Mouse (Mus musculus): ENCODE data around the gene Filip1l.

The Filip1l gene

DNA sequence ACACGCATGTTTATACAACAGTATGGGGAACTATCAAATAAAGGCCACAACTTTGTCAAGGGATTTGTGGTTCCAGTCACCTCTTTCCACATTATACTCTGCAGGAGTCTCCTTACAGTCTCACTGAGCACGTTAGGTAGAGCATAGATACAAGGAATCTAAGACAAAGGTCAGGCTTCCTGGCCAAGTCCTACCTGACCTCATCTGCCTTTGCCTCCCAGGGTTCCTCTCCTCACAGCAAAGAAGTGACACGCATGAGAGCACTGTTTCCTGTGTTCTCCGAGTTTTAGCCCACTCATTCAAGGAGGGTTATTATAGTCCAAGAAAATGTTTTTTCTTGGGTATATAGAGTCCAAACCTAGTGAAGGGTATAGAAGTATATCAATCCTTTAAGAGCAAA is 202.8 kb downstream of the Filip1l start:
- in situ Hi-C loops (cut with MboI, MseI) = no loop called here

DNA sequence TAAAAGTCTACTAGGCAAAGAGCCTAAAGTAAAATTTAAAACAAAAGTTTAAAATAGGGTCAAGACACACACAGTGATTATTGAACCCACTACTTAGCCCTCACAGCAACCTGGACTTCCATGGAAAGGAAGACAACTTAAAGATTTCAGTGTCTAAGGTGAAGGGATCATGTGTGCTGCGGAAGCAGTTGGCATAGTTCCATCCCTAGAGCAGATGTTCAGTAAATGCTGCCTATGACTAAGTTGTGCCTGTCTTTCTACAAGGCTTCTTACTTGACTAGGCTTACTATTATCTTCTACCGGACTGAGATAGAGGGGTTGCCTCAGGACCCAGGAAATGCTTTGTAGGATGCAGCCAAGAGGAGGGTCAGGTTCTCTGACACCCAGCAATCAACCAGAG is 203.4 kb downstream of the Filip1l start:
- in situ Hi-C loops (cut with MboI, MseI) = no loop called here

DNA sequence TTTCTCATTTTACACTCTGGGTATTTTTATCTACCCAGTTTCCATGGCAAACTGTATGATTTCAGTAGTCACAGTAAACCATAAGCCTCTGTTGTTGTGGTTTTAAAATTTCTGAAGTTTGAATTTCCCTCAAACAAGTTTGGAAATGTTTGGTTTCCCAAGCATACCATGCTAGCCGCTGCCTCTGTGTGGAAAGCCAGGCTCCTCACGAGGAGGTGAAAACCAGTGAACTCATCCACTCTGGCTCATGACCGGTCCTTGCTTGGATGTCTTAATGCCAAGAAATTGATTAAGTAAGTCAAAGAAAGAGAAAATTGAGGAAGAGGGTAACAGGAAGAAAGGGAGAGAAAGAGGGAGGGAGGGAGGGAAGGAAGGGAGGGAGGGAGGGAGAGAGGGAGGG is 205.4 kb downstream of the Filip1l start:
- in situ Hi-C loops (cut with MboI, MseI) = no loop called here

DNA sequence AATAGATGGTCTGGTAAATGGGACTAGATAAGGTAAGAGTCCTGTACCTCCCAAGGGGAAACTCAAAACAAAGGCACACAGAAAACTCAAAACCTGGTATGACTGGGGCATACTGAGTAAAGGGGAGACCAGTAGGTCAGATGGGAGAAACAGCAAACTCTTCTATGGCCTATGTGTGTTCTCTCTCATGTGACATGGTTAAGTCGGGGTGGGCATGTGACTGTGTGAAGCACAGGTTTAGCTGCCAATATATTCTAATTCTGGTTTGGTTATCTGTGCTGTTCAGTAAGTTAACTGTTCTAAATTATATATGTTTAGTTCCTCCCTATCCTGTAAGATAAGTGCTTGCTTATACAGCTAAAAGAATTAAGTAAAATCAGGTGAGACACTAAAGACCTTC is 207.3 kb downstream of the Filip1l start:
- in situ Hi-C loops (cut with MboI, MseI) = no loop called here

DNA sequence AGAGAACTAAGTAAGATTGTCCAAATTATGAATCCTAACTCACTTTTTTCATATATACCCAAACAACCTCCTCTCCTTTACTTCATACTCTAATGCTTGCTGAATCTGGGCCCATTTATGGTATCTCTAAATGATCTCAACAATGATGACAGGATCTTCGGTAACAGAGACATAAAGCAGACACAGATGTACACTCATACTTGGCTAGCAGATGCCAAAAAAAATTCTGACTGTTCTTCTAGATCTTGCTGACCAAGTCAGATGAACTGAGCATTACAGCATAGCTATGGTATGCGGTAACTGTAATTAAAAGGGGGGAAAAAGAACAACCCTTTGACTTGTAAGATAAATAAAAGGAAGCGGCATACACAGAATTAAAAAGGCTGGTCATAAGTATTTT is 210.6 kb downstream of the Filip1l start:
- in situ Hi-C loops (cut with MboI, MseI) = no loop called here

DNA sequence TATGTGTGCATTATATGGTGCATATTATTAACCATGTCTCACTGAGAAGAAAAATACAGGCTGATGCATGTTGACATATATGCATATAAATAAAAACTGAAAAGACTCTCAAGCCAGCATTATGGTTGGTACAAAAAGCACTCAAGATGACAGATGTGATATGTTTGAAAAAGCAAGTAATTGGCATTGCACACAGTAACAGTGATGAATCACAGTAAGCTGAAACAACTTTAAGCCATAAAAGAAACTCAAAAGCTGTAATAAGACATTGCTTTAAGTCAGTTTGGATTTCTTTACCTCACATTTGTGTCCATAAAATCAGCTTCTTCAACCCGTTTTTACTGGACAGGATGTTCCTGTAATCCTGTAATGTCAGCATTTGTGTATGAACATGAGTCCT is 211.9 kb downstream of the Filip1l start:
- in situ Hi-C loops (cut with MboI, MseI) = no loop called here

DNA sequence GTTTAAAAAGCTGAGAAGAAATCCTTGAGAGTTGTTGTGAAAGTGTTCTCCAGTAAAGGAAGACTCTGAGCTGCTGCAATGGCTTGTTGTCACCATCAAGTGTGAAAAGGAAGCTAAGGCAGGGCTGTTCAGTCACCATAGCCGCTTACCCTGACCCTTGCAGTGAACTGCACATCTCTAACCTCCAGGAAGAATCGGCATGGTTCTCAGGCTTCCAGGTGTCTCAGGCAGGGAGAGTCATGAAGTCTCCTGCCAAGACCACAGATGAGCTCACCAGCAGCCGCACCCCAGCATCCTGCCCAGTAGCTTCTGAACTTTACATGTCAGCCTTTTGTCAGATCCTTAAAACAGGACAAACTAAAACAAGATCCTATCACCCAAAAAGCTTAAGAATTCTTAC is 213.3 kb downstream of the Filip1l start:
- in situ Hi-C loops (cut with MboI, MseI) = no loop called here

DNA sequence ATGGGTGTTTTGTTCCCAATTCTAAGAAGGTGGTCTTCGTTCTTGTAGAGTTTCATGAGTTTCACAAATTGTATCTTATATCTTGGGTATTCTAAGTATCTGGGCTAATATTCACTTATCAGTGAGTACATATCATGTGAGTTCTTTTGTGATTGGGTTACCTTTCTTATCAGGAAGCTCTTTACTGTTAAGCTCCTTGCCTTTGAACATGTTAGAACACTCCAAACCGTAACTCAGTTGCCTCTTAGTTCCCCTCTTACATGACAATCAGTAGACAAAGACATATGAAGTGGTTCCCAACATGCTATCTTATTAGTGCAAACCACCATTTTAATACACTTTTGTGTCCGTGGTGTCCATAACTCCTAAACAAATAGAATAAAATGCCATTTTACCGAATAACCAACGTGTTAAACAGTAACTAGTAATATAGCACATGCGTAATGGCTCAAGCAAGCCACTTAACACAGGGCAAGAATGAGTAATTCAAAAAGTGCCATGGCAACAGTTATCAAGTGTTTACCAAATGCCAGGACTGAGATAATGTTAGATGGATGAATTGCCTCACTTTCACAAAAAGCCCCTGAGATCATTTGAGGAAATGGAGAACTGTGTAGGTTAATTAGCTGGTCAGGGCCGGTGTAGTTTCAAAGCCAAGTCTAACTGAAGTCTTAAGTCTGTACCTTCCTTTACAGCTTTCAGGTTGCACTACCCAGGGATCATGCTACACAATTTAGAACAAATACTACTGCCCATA is 215.9 kb downstream of the Filip1l start:
- in situ Hi-C loops (cut with MboI, MseI) = no loop called here

DNA sequence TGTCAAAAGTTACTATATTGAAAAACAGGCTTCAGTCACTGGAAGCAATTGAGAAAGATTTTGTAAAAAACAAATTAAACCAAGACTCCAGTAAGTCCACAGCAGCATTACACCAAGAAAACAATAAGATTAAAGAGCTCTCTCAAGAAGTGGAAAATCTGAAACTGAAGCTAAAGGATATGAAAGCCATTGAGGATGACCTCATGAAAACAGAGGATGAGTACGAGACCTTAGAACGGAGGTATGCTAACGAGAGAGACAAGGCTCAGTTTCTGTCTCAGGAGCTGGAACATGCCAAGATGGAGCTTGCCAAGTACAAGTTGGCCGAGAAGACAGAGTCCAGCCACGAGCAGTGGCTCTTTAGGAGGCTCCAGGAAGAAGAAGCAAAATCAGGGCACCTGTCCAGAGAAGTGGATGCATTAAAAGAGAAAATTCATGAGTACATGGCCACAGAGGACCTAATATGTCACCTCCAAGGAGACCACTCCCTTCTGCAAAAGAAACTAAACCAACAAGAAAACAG is 218.0 kb downstream of the Filip1l start:
- in situ Hi-C loops (cut with MboI, MseI) = loop anchor here in 1 of 2 experiments (5.0 kb wide), 1 partner anchor 74 kb away; no protein-coding TSS in a partner anchor

DNA sequence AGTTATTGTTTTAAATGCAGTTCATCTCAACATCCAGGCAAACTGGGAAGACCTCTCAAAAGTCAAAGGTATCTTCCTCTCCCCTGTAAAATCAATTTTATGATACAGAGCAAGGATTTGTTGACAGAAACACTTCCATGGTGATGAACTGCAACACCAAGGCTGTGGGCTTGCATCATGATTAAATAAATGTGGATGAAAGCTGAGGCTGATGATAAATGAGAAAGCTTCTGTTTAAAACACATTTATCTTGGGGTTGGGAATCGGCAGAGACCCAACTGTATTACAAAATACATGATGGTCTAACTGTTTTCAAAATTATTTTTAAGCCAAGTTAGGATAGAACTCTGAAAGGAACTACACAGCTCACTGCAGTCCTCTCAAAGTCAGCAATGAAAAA is 220.9 kb downstream of the Filip1l start:
- in situ Hi-C loops (cut with MboI, MseI) = loop anchor here in 1 of 2 experiments (5.0 kb wide), 1 partner anchor 77 kb away; no protein-coding TSS in a partner anchor

DNA sequence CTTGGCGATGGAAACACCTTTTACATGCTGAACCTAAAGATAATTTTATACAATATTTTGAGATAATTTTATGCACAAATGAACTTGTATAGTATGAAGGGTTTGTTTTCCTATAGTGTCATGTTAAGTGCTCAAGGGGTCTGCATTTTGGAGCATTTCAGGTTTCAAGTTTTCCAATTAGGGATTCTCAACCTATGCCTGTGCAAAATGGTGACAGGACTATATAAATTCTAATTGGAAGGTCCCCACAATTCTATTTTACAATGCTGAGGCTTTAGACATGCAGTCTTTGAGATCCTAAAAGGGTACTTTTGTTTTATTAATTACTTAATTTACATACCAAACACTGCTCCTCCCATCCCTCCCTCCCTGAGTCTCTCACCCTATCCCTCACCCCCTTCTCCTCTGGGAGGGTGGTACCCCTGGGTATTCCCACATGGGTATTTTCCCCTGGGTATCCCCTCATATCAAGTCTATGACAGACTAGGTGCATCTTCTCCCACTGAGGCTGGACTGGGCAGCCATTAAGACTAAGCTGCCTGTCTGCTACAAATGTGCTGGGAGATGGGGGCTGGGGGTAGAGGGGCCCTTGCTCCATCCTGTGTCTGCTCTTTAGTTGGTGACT is 223.0 kb downstream of the Filip1l start:
- in situ Hi-C loops (cut with MboI, MseI) = no loop called here

DNA sequence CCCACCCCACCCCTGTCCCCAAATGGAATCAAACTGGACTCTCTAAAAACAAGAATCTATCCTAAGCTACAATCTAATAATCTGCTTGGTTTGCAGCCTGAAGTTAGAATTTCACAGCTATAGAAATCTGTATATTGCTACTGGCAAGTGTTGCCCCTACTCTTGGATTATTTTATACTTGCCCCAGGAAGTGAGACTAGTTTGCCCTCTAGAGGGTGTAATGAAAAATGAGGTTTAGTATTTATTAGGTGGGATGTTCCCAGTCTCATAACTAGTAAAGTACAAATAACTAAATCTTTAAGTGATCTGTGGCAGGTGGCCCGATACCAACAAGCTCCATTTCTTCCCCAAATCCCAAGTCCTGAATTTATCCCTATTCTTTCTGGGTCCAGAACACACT is 224.6 kb downstream of the Filip1l start:
- in situ Hi-C loops (cut with MboI, MseI) = no loop called here

DNA sequence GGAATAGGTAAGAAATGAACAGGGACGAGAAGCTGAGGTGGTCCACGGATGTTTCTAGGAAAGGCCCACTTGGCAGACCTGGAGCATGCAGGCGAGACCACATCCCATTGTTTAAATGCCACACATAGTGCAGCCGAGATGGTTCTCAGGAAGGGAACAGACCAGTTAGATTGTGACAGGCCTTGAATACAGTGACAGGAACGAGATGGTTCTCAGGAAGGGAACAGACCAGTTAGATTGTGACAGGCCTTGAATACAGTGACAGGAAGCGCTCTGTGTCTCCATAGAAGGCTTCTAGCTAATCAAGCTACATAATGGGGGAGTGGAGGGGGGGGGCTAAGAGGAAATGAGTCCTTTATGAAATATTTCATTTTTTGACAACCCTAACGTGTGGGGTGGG is 227.1 kb downstream of the Filip1l start:
- in situ Hi-C loops (cut with MboI, MseI) = no loop called here

DNA sequence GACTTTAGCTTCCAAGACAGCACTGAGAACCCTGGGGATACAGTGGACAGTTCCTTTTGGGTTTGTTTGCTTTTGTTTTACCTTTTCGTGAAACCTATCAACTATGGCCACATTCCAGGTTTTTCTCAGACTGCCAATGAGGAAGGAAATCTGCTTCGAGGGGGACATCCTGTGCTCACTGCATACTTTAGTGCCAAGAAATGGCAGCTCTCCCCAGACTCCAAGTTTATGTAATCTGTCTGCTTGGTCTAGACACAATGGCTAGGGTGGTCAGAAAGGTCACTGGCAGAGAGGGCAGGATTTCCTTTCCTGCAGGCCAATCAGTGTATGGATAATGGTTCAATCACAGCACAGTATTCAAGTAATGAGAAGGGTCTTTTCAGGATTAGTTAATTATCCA is 229.1 kb downstream of the Filip1l start:
- in situ Hi-C loops (cut with MboI, MseI) = no loop called here

DNA sequence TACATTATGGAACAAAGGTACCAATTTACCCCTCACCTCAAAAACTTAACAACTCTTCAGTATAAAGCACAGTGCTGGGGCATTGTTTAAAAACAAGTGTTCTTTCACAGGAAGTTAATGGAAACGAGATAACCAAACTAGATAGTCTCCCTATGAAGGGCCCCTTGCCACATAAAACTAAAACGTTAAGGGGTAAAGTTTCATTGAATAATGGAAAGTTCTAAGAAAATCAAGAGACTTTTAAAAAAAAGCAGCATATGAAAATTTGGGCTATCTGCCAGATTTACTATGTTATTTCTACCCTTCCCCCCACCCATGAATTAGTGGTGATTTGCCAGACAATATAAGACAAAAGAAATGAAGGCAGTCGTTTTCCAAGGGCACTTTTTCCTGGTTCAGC is 232.3 kb downstream of the Filip1l start:
- in situ Hi-C loops (cut with MboI, MseI) = no loop called here

DNA sequence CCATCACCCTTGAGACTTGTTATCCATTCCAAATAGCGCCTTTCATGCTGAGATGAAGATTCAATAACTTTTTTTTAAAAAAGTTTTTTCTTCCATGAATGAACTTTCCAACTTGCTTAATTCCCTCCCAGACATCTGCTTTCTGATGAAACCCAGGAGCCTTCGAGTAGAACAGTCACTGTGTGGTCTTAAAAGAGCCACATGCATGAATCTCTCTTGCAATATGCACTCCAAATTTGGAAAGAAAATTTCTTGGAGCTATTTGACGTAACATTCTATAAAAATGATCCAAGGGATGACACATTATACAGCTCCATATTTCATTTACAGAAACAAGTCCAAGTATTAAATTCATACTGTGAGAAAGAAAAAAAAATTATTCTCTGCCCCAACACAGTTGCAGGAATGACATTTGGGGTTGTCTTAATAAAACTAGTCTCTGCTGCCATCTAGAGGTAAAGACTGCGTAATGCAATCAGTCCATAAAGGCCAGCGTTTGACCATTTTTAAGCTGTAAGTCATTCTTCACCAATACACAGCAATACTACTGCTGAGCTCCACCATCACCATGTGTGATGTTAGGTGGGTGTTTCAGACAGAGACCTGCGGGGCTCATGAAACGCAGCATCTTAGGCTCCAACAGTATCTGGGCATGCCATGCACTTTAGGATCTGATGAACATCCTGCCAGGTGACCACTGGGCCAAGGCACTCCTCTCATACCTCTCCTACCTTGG is 240.7 kb downstream of the Filip1l start:
- in situ Hi-C loops (cut with MboI, MseI) = no loop called here

DNA sequence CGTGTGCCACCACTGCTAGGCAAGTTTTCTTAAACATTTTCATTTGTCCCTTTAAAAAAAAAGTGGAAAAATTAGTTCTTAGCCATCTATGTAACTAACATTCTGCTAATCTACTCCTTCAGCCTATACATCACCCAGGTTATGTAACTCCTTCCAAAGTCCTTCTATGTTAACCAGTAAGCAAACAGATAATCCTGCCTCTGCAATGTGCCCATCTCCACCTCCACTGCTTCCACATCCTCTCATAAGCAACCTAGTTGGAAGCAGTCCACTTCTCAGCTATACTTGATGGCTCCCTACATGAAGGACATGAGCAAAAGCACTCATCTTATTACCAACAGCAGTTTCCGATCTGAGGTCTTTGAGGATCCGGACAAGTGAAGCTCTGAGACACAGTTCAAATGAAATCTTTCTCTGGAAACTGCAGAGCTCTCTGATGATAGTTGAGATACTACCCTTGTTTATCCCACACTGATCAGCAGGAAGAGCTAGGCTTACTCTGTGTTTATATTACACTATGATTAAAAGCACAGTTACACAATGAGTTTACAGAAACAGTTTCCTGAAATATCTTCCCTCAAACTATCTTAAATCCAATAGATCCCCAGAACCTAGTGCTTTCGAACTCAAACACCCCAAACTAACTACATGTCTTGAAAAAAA is 244.5 kb downstream of the Filip1l start:
- in situ Hi-C loops (cut with MboI, MseI) = no loop called here

DNA sequence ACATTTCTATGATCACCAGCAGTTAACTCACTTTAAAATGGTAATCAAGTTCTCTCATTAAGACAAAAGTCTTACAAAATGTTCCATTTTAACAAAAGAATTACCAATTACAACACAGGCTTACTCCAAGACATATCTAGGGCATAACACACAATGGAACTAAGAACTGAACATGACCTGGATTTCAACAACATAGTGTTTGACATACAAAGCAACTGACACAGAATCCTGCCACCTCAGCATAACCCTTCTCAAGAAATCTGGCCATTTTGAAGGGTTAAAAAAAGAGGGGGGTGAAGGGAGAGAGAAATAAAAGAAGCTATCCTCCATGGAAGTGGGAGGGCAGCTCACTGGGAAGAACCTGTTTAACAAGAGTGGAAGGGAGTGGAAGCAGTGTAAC is 248.1 kb downstream of the Filip1l start:
- in situ Hi-C loops (cut with MboI, MseI) = loop anchor here (10.0 to 25.0 kb wide), 4 partner anchors 364 to 1446 kb away; partner anchors contain the start of genes Tbc1d23 (in 1 of the 2) and Tfg (in 1 of the 2)

DNA sequence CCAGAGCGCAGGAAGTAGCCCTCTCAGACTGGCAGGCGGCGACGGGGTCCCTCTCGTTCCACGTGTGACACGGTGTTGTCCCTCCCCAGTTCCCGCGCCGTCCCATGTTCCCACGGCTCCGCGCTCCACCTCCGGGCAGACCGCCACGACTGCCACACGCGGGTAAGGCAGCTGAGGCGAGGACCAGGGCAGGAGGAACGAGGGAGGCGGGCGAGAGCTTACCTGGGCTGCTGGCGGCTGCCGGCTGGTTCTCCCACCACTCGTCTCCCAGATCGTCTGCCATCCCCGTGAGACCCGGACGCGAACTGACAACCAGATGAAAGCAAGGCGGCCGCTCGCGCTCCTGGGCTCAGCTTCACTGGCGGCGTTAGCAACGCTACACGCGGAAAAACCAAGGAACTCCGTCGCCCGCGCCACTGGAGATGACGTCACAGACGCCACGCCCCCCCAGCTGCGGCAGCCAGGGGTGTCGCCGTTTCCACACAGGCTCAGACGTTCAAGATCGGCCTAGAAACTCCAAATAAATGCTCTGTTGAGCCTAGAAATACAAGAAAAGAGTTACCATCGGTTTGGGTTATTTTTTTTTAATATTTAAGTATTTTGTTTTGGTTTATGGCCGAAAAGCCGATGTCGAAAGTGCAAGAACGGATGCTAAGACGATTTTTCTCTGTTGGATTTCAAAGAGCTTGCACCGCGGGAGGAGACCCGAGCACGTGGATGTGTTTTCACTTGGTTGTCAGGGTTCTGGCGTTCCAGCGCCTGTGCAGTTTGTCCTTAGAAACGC is 253.7 kb downstream of the Filip1l start, which contains the start of gene Cmss1:
TSS of gene Cmss1 (minus strand) at position 421 of the 784 bp plus-strand sequence.
- in situ Hi-C loops (cut with MboI, MseI) = loop anchor here (5.0 to 25.0 kb wide), 5 partner anchors 369 to 1452 kb away; partner anchors contain the start of genes Tbc1d23 (in 2 of the 2) and Tfg (in 1 of the 2)

DNA sequence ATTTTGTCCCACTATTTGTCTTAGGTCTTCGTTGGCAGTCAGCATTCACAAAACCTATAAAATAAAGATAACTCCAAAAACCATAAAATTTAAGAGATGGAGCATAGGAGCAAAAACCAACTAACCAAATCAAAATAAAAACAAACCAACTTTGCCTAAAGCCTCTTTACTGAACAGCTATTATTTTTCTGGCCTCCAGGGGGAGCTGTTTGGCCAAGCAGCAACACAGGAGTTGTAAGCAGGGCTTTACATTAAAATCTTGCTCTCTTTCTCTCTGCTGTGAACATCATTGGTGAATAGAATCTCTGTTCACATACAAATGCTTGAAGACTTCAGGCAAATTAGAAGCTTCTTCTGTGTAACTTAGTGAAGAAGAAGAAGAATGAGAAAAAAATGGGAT is 258.9 kb downstream of the Filip1l start:
- in situ Hi-C loops (cut with MboI, MseI) = loop anchor here (25.0 kb wide), 3 partner anchors 374 to 899 kb away; partner anchors contain the start of genes Tbc1d23 (in 1 of the 2) and Tfg (in 1 of the 2)
